Mouse (Mus musculus) adrenal gland, postnatal 36 days (tissue): ENCODE measurements around the gene Piwil4. TPM values are rescaled to one million over a fixed set of nuclear protein-coding genes. Genes with fewer than 3 reads are reported as not detected.
A peak's percentile ranks its signal among the peaks of the same experiment; 100 is the strongest.

Experiments used
- DNase-seq, 2 experiments: peaks; one replicate each; pipeline ENCODE4 v3.0.0; 2021; ENCODE audit warnings: mixed read lengths in 1 of 2
- long read RNA-seq, 2 experiments: library from polyadenylated mRNA; stranded (forward); transcript quantifications; one replicate each; pipeline ENCODE4 v2.0.0; 2021; ENCODE audit warnings: borderline sequencing depth in 2 of 2
- total RNA-seq, 2 experiments: library from RNA; stranded (reverse); gene quantifications; 2 replicates each; pipeline ENCODE4 v1.2.3; 2021

The Piwil4 gene
- under 1 TPM in 1 of 2 experiments, not detected in 1; 0.20 TPM for total RNA-seq
- long read RNA-seq, experiment 1, partial matches to known transcripts, result 0 of 2 reads
- long read RNA-seq, experiment 1, other reads (novel, unspliced or antisense), result 2 of 2 reads
- long read RNA-seq, experiment 2, result 0 reads

GRCm38 (mm10) chr9:14740151-14740924, at the start of gene Piwil4:
Gene Piwil4, minus strand, starts transcription at chr9:14740733.
- no peak for DNase-seq

DNA sequence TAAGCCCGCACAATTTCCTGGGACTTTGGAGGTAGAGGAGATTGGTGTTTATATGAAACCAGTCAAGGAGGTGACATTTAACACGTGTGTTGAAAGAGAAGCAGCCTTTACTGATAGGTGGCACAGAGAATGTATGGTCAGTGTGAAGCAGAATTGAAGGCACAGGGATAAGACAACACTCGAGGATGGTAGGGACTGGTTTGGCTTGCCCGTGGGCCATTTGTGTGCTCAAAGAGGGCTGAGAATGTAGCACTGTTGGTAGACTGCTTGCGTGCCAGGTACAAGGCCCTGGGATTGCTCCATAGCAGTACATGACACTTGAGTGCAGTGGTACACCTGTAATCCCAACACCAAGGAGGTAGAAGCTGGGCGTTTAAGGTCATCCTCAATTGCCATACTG, 46.8 kb upstream of the Piwil4 start:
- DNase-seq, result no peak

DNA sequence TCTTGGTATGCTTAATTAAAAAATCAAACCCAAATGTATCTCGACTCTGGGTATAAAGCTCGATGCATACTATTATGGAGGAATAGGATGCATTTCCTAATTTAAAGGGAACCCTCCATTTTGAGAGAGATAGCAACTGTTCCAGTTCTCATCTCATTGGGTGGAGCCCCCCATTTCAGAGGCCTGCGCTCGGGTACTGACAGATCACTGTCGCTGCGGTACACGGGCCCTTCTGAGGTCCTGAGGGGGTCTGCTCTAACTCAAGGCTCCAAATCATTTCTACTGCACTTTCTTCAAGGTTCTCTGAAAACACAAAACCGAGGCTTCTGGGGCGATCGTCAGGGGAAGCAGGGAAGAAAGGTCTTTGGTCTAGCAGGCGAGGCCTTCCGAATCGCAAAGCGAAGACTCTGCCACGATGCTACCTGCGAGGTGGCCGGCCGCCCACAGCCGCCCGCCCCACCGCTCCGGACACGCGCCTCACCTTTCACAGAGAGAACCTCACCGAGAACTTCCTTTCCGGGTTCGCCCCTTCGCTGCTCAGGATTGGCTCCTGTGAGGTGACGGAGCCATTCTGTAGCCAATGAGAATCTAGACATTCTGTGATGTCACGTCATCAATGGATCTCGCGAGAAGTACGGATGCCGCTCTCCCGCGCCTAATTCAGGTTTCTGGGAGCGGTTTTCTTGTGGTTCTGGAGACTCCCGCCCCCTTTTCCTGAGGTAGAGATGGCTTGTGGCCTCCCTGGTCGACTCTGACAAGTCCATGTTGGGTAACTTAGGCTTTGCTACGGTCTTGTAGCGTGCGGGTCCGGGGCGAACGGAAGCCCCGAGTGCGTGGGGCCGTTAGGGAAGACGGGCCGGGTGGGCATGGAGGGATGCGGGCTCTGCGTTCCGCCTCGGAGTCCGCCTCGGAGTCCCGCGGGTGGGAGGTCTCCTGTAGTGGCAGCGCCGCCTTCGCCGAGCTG, 43.8 kb upstream of the Piwil4 start, which contains the start of the genes Mre11a and Ankrd49:
Mre11a (plus strand) TSS at position 616 of the 964 bp plus-strand sequence.
Ankrd49 (minus strand) TSS at position 818 of the 964 bp plus-strand sequence.
- DNase-seq, result peak; percentile 91

GRCm38 (mm10) chr9:14778341-14778740, 37.8 kb upstream of the Piwil4 start:
- no peak for DNase-seq

DNA sequence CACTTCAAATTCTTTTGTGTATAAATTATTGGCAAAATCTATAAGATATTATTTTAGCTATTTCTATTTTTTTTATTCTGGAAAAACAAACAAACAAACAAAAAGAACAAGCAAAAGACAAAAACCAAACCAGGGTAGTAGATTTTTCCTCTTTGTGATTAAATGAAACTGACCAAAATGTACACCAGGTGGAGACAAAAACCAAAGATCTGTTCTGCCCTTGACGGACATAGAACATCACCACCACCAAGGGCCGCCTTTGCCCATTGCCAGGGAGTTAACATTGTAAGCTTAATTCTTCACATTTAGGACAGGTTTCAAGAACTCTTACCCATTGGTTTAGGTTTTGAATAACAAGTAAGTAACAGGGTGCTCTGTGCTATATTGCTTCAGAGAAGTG, 33.3 kb upstream of the Piwil4 start:
- no peak for DNase-seq

GRCm38 (mm10) chr9:14772074-14772473, 31.5 kb upstream of the Piwil4 start:
- no peak for DNase-seq

- peak in 1 of 2 experiments; percentile 17 for DNase-seq
These were observed 30.4 kb upstream of the Piwil4 start, which contains the start of gene 1700012B09Rik for GRCm38 (mm10) chr9:14770803-14771471. Gene 1700012B09Rik, minus strand, starts transcription at chr9:14771030.

DNA sequence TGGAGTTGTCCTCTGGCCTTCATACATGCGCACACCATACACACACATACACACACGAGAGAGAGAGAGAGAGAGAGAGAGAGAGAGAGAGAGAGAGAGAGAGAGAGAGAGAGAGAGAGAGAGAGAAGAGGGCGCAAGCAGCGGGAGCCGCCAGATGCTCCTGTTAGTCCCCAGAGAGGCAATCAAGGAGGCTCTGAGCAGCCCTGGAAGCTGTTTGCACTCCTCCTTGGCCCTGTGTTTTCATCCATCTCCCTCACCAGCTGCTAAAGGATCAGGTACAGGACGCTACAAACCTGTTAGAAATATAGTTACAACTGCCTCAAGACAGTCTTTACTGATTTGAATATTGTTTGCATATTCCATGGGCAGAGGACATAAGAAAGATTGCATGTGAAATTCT, 29.3 kb upstream of the Piwil4 start:
- no peak for DNase-seq

GRCm38 (mm10) chr9:14764765-14765164, 24.2 kb upstream of the Piwil4 start:
- DNase-seq, result peak; percentile 45 to 59

GRCm38 (mm10) chr9:14759261-14759660, 18.7 kb upstream of the Piwil4 start:
- no peak for DNase-seq

- no peak for DNase-seq
These were observed 18.1 kb upstream of the Piwil4 start for GRCm38 (mm10) chr9:14758590-14758989.

GRCm38 (mm10) chr9:14754469-14754868, 13.9 kb upstream of the Piwil4 start:
- no peak for DNase-seq

DNA sequence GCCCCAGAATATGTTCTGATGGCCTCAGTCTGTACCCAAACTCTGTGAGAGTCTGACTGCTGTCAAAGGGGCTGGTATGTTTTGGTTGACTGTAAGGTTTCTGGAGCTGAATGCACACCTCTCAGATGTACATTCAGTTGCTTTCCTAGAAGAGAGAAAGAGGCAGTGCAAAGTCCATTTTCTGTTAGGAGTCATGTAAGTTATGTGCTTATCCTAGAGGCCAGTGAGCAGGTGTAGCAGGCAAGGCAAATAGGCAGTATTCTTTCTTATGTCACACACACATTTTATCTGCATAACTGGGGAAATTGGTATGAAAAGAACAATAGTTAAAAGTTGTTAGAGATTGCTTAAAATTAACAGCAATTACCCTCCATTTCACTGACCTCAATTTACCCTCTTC, 13.4 kb upstream of the Piwil4 start:
- DNase-seq, result no peak

DNA sequence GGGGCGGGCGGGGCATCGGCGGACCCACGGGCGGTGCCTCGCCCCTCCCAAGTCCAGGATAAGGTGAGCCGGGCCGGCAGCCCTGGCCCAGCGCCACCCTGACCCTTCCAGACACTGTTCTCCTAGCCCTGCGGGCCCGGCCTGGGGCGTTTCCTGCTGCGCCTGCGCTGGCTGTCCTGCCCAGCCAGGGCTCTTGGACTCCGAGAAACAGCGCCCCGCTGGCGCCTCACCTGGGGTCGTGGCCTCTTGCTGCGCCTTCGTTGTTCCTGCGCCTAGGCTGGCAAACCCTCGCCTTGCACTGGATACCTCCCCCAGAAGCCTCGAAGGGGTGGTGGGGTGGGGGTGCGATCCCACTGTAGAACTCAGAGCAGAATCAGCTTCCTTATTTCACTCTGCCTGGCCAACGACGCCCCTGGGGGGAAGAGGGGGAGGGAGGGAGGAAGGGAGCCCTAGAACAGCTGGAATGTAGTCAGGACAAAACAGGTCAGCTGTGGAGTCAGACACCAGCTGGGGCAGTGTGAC, 11.5 kb upstream of the Piwil4 start, which contains the start of gene Fut4:
Fut4 (minus strand) TSS at position 393 of the 522 bp plus-strand sequence.
- peak; percentile 67 to 80 for DNase-seq

DNA sequence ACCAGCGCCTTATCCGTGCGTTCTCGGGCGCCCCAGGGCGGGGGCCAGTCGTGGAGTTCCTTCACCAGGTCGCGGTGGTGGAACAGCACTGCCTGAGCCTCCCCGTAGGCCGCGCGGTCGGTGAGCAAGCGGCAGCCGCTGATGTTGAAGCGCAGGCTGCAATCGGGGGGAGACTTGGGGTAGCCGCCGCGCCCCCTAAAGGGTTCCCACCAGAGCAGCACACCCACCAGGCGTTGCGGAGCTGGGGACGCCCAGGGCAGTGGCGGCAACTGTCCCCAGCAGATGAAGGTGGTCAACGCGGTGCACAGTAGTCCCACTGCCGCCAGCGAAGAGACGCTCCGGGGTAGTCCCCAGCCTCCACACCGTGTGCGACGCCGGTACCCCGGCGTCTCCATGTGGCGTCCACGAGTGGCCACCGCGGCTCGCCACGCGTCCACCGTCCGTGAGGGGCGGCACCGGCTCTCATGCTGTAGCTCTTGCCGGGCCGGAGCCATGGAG, 11.0 kb upstream of the Piwil4 start:
- DNase-seq, result peak; percentile 25 to 44

DNA sequence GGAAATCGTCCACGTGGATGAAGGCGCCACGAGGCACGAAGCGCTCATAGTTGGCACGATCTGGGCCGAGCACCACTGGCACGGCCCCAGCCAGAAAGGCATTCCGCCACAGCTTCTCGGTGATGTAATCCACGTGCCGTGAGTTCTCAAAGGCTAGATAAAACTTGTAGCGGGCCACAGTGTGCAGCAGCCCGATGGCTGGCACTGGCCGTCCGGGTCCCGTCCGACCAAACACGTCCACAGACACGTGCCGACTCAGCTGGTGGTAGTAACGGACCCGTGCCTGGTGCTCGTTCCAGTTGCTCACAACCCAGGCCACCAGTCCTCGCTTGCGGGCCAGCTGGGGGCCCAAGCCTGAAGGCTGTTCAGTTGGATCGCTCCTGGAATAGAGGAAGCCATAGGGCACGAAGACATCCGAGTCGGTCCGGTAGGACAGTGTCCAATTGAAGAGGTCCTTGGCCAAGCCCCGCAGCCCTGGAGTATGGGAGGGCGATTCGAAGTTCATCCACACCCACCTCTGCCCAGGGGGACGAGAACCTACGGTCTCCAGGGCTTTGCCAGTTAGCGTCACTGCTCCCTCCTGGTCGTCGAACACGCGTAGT, 10.5 kb upstream of the Piwil4 start:
- DNase-seq, result peak in 1 of 2 experiments; percentile 37

- peak; percentile 41 for DNase-seq
These were observed 909 bp downstream of the Piwil4 start for GRCm38 (mm10) chr9:14739498-14740150.

DNA sequence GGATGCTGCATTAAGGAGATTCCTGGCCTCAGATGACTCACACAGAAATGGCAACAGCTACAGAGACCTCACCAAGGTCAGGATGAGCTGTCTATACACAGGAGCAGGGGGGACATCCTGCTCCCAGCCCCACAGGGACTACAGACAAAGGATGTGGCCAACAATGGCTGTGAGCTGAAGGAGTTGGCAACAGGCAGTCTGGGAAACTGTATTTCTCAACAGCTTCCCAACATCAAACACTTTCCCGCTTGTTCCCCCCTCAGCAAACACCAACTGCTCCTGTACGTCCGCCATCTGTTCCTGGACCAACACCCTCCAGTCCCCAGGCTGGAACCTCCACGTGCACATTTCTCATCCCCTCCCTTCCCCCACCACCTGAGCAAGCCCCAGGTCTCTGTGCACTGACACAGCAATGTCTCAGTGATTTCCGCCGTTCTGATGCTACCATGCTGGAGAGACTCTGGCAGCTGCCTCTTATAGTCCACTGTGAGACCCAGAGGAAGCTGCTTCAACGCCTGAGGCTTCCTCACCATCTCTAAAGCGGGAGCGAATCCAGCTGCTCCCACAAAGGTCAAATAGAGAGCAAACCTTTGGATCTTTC, 9.5 kb downstream of the Piwil4 start:
- peak; percentile 30 to 35 for DNase-seq

DNA sequence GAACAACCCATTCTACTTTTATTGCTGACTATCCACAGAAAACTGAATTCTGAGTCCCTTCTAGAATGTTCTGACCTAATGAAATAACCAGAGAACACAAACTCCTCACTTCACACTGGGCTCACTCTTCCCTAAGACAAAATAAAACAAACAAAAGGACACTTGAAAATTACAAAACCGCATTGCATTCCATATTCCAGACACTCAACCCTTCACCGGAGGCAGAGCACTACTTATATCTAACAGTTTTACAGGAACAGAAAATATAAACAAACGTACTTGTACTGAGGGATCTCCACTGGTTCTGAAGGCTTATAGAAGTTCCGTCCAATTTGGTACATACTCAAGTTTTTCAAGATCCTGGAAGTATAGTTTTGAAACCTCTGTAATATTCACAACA, 12.2 kb downstream of the Piwil4 start:
- DNase-seq, result no peak

GRCm38 (mm10) chr9:14726629-14727028, 13.9 kb downstream of the Piwil4 start:
- DNase-seq, result no peak
